Mouse (Mus musculus) midbrain, embryonic 12.5 days (tissue): Measurements from ENCODE around the gene Ghsr. TPM values are rescaled to one million over a fixed set of nuclear protein-coding genes. Genes with fewer than 3 reads are reported as not detected.

ENCODE experiments used
- ATAC-seq: fragments of 200-750 bp; cut with Nextera tagmentation; 2 replicates; pipeline ENCODE4 v1.8.0; 2017; ENCODE audit warnings: low read depth, moderate TSS enrichment, moderate library complexity; ENCODE audit not compliant: low FRiP score
- H3K27ac ChIP-seq: fragments of 300-500 bp; sonication (generic); replicated peaks from 2 replicates; pipeline ENCODE4 v1.5.1; 2016; ENCODE audit warnings: mild to moderate bottlenecking
- H3K27me3 ChIP-seq: fragments of 300-500 bp; sonication (generic); 2 replicates; pipeline ENCODE4 v1.6.1; 2016; ENCODE audit warnings: mild to moderate bottlenecking
- H3K36me3 ChIP-seq: fragments of 300-500 bp; sonication (generic); 2 replicates; pipeline ENCODE4 v1.6.1; 2016
- H3K4me1 ChIP-seq: fragments of 300-500 bp; sonication (generic); 2 replicates; pipeline ENCODE4 v1.6.1; 2016
- H3K4me2 ChIP-seq: fragments of 300-500 bp; sonication (generic); replicated peaks from 2 replicates; pipeline ENCODE4 v1.6.1; 2016; ENCODE audit warnings: mild to moderate bottlenecking, moderate library complexity
- H3K4me3 ChIP-seq: fragments of 300-500 bp; sonication (generic); 2 replicates; pipeline ENCODE4 v1.5.1; 2016; ENCODE audit warnings: mild to moderate bottlenecking
- H3K9ac ChIP-seq: fragments of 300-500 bp; sonication (generic); replicated peaks from 2 replicates; pipeline ENCODE4 v1.6.1; 2016; ENCODE audit warnings: mild to moderate bottlenecking, moderate library complexity
- H3K9me3 ChIP-seq: fragments of 300-500 bp; sonication (generic); 2 replicates; pipeline ENCODE4 v1.6.1; 2016; ENCODE audit warnings: mild to moderate bottlenecking
- WGBS: fragments of 180-500 bp; shearing (Covaris S2); methylation state at CpG from one replicate; pipeline ENCODE4 v1.1.7; 2016; 5-methylcytosine and 5-hydroxymethylcytosine counted together
- polyA plus RNA-seq: library from polyadenylated mRNA; unstranded; fragments of >200 nt; fragmentation: Nextera tagmentation; extraction: Ambion mirVana; gene quantifications from 2 replicates; pipeline ENCODE4 v1.2.1, GENCODE M21; 2016

Gene Ghsr
- polyA plus RNA-seq, 1 experiment from 2014 or later: 0.14 TPM

DNA sequence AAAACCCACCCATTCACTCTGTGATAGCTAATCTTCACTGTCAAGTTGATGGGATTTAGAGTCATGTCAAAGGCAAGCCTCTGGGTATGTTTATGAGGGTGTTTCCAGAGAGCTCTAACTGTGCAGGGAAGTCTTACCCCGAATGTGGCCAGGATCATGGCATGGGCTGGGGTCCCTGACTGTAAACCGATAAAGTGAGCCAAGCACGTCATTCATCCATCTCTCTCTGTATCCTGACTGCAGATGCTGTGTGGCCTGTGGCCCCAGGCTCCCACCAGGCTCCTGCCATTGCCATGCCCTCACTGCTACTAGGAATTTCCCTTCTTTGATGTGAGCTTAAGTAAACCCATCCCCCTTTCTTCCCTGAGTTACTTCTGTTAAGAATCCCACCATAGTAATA, 42.4 kb downstream of the Ghsr start:
- no peak for ATAC-seq
- WGBS: 75% methylated on average over 3 of the region's 3 CpGs
- Histone ChIP-seq H3K4me1 (no peaks in the 10 kb centered on the region), H3K4me3 (no peak overlapping the region), H3K27ac (no peak overlapping the region), H3K36me3 (no peaks in the 10 kb centered on the region), H3K9ac (no peak overlapping the region), H3K27me3 (no peaks in the 10 kb centered on the region), H3K4me2 (no peak overlapping the region), H3K9me3 (no peaks in the 10 kb centered on the region)

DNA sequence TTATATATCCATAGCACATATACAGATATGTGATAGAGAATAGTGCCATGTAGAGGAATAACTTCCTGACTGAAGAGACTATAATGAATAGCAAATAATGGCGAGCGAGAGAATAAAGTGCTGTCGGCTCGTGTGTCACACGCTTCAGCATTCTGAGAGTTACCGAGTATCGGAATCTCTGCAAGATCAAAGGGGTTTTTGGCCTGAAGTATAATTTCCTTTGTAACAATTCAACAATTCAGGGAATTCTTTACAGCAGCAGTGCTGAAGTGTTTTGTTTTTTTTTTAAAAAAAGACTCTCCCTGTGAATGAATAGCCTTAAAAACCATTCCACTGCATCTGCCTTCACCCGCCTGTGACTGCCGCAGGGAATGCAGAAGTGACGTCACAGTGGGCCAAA, 45.6 kb downstream of the Ghsr start:
- Histone ChIP-seq H3K9me3 (no peaks in the 10 kb centered on the region), H3K4me3 (no peak overlapping the region), H3K4me1 (no peaks in the 10 kb centered on the region), H3K27me3 (no peaks in the 10 kb centered on the region), H3K36me3 (no peaks in the 10 kb centered on the region), H3K27ac (no peak overlapping the region), H3K9ac (no peak overlapping the region), H3K4me2 (no peak overlapping the region)
- no peak for ATAC-seq
- 72% methylated on average over 10 of the region's 10 CpGs for WGBS

DNA sequence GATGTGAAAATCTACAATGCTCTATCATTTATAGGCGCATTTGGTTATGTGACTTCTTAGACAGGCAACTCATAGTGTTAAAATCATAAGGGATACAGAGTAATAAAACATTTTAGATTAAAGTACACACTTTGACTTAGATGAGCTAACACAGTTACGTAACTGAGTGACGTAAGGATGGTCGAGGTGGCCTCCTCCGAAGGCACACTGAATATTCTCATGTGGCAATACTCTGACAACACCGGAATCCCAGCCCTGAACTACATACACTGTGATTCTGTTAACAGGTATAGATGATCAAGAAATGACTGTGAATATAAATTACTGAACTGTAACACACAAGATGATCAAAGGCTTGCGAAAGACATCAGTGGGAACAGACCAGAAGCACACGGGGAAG, 47.5 kb downstream of the Ghsr start:
- H3K36me3 ChIP-seq: no peaks in the 10 kb centered on the region
- H3K4me1 ChIP-seq: 0 out of 2 replicates have a peak, but pooled peaks cover 3% of the 10 kb centered on the region
- no peaks in the 10 kb centered on the region for H3K27me3 ChIP-seq
- H3K4me2 ChIP-seq: no peak overlapping the region
- no peak for ATAC-seq
- WGBS: 95% methylated on average over 8 of the region's 8 CpGs
- H3K9ac ChIP-seq: no peak overlapping the region
- H3K9me3 ChIP-seq: no peaks in the 10 kb centered on the region
- no peak overlapping the region for H3K27ac ChIP-seq
- no peak overlapping the region for H3K4me3 ChIP-seq

DNA sequence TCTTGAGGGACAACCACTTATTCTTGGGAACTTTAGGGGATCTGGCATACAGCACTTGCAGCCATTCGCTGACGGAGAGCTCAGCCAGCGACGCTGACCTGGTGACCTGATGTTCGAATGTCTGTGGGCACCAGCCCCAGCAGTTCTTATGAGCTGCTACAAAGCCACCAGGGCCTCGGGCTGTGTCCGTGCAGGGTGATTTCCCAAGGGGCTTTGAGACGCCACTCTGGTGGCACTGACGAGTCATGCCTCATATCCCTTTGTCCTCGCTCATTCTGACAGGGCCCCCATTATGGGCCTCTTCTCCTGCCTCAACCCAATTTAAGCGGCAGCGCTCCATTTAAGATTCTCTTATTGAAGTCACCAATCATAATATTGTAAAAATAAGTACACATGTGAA, 50.8 kb downstream of the Ghsr start:
- ATAC-seq: no peak
- 57% methylated on average over 12 of the region's 12 CpGs for WGBS
- H3K9ac ChIP-seq: no peak overlapping the region

DNA sequence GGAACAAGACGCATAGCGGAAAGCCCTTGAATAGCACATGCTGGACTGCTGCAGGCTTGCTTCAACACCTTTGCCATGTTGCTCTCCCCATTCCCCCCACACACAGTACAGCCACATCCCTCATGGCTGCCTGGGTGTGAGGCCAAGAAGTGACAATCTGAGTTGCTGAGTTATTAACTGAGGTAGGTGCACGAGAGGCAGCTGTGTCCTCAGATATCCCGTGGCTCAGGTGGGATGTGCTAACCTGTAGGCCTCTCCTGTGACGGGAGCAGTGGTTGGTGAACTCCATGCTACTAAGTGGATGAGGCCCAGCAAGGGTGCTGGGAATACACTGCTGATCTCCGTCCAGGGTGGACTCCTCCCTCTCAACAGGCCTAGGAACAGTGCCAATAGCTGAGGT, 51.4 kb downstream of the Ghsr start:
- H3K9ac ChIP-seq: no peak overlapping the region
- no peak overlapping the region for H3K4me3 ChIP-seq
- no peak for ATAC-seq
- H3K27me3 ChIP-seq: no peaks in the 10 kb centered on the region
- H3K36me3 ChIP-seq: peaks cover 7% of the 10 kb centered on the region; the same call in 1 of the 2 replicates
- 89% methylated on average over 6 of the region's 6 CpGs for WGBS
- H3K27ac ChIP-seq: no peak overlapping the region
- 0 out of 2 replicates have a peak, but pooled peaks cover 3% of the 10 kb centered on the region for H3K4me1 ChIP-seq
- H3K9me3 ChIP-seq: no peaks in the 10 kb centered on the region
- no peak overlapping the region for H3K4me2 ChIP-seq

More for the DNA sequence above, 50.8 kb downstream of the Ghsr start:
- Histone ChIP-seq H3K4me3 (no peak overlapping the region), H3K27ac (no peak overlapping the region), H3K4me2 (no peak overlapping the region), H3K27me3 (no peaks in the 10 kb centered on the region), H3K4me1 (0 out of 2 replicates have a peak, but pooled peaks cover 3% of the 10 kb centered on the region), H3K36me3 (peaks cover 7% of the 10 kb centered on the region; the same call in 1 of the 2 replicates), H3K9me3 (no peaks in the 10 kb centered on the region)

DNA sequence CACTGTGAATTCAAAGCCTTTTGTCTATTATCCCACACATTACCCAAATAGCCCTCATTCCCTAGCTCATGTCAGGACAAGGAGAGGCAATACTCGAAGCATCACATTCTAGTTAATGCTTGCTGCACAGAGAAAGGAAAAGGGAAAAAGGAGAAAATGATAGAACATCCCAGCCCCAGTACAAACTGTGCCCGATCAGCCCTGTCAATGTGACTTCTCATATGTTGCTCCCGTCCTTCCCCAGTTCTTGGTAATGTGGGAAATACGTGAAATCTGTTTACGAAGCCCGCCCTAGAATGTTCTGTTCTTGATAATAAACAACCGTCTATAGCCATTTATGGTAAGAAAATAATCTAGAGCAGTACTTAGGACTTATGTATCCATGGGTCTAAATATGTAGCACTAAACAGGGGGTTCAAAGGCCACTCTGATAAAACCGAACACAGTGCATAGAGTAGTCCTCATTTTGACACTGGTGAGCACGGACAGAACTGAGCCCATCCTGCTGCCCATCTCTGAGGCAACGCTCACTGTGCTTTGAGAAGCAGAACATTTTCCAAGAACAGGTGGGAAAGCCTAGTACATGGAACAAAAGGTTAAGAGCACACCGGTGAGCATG, 53.0 kb downstream of the Ghsr start:
- H3K27me3 ChIP-seq: no peaks in the 10 kb centered on the region
- peaks cover 7% of the 10 kb centered on the region; the same call in 1 of the 2 replicates for H3K36me3 ChIP-seq
- H3K4me2 ChIP-seq: no peak overlapping the region
- H3K9me3 ChIP-seq: no peaks in the 10 kb centered on the region
- H3K27ac ChIP-seq: no peak overlapping the region
- no peak for ATAC-seq
- H3K9ac ChIP-seq: no peak overlapping the region
- WGBS: 94% methylated on average over 11 of the region's 11 CpGs
- 0 out of 2 replicates have a peak, but pooled peaks cover 3% of the 10 kb centered on the region for H3K4me1 ChIP-seq
- H3K4me3 ChIP-seq: no peak overlapping the region

DNA sequence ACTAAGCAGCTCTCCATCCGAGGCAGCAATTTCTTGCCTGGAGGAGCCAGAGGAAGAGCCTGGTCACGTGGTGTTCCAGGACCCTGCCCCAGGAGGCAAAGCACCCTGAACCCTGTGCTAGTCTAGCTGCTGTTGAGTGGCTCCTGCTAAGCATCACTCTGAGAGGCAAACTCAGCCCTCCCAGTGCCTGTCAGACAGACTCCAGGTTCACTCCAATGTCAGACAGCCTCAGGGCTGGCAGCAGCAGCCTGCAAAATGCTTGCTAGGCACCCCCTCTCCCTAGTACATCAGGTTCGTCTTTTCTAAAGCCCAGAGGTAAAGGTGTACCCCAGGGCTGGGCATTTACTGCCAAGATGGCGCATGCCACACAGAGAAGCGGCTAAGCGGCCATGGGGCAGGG, 56.3 kb downstream of the Ghsr start:
- Histone ChIP-seq H3K9me3 (no peaks in the 10 kb centered on the region), H3K9ac (no peak overlapping the region)
- 89% methylated on average over 6 of the region's 6 CpGs for WGBS

More for the DNA sequence above, 56.3 kb downstream of the Ghsr start:
- H3K36me3 ChIP-seq: peaks cover 7% of the 10 kb centered on the region; the same call in 1 of the 2 replicates
- no peaks in the 10 kb centered on the region for H3K27me3 ChIP-seq
- no peak overlapping the region for H3K27ac ChIP-seq
- H3K4me2 ChIP-seq: no peak overlapping the region
- ATAC-seq: no peak
- no peak overlapping the region for H3K4me3 ChIP-seq
- no peaks in the 10 kb centered on the region for H3K4me1 ChIP-seq

Other genes with a start within 250 kb of the Ghsr start
- 77.0 and 82.6 TPM in 2 replicates for gene Ect2, start 217.5 kb upstream of the Ghsr start, polyA plus RNA-seq
- gene Nceh1, start 188.4 kb upstream of the Ghsr start, polyA plus RNA-seq: 3.6 and 5.0 TPM in 2 replicates
- gene Tnfsf10, start 54.3 kb upstream of the Ghsr start, polyA plus RNA-seq: not detected in 2 replicates